Mouse (Mus musculus) midbrain, embryonic 10.5 days (tissue): ENCODE measurements around the gene Plac1. TPM values are rescaled to one million over a fixed set of nuclear protein-coding genes. Genes with fewer than 3 reads are reported as not detected.

Experiments used
- DNase-seq: peaks from one replicate; pipeline ENCODE4 v3.0.0-alpha.2; 2017; ENCODE audit warnings: low spot score
- H3K27ac ChIP-seq: fragments of 300-500 bp; sonication (generic); replicated peaks from 2 replicates; pipeline ENCODE4 v1.5.1; 2016; ENCODE audit warnings: mild to moderate bottlenecking
- H3K27me3 ChIP-seq: fragments of 300-500 bp; sonication (generic); 2 replicates; pipeline ENCODE4 v1.6.1; 2016; ENCODE audit warnings: low read depth, mild to moderate bottlenecking; ENCODE audit not compliant: poor library complexity, severe bottlenecking
- H3K36me3 ChIP-seq: fragments of 300-500 bp; sonication (generic); 2 replicates; pipeline ENCODE4 v1.6.1; 2016; ENCODE audit warnings: mild to moderate bottlenecking, moderate library complexity
- H3K4me1 ChIP-seq: fragments of 300-500 bp; sonication (generic); 2 replicates; pipeline ENCODE4 v1.6.1; 2016
- H3K4me3 ChIP-seq: fragments of 300-500 bp; sonication (generic); 2 replicates; pipeline ENCODE4 v1.5.1; 2016; ENCODE audit warnings: mild to moderate bottlenecking, moderate library complexity
- H3K9me3 ChIP-seq: fragments of 300-500 bp; sonication (generic); replicated peaks from 2 replicates; pipeline ENCODE4 v1.6.1; 2016; ENCODE audit warnings: mild to moderate bottlenecking
- WGBS: fragments of 180-500 bp; shearing (Covaris S2); methylation state at CpG from one replicate; pipeline ENCODE4 v1.1.7; 2016; 5-methylcytosine and 5-hydroxymethylcytosine counted together
- polyA plus RNA-seq: library from polyadenylated mRNA; unstranded; fragments of >200 nt; fragmentation: Nextera tagmentation; extraction: Ambion mirVana; gene quantifications from 2 replicates; pipeline ENCODE4 v1.2.1, GENCODE M21; 2016

Gene Plac1
- polyA plus RNA-seq, 1 experiment from 2014 or later = 3.2 TPM

DNA sequence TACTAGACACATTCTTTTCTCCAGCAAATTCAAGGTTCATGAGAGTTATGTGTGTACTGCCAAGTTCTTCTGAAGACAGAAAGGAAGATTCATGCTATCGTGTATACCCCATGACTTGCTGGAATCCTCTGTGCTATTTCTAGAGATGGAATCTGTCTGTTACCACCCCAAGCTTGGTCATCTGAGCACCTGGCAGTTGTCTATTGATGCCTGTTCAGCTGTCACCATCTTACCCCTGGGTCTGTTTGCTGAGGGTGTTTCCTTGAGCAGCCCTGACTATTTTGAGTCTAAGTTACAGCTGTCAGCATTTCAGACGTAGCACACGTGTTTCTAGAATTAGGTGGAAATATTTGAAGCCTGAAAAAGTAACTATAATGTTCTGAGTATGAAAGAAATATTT lies 60.1 kb downstream of the Plac1 start:
- H3K27me3 ChIP-seq = no peaks in the 10 kb centered on the region
- H3K4me1 ChIP-seq = no peaks in the 10 kb centered on the region
- H3K36me3 ChIP-seq = no peaks in the 10 kb centered on the region
- no peaks in the 10 kb centered on the region for H3K9me3 ChIP-seq
- WGBS = 87% methylated on average over 3 of the region's 3 CpGs
- DNase-seq = no peak
- H3K27ac ChIP-seq = no peak overlapping the region
- H3K4me3 ChIP-seq = no peak overlapping the region

DNA sequence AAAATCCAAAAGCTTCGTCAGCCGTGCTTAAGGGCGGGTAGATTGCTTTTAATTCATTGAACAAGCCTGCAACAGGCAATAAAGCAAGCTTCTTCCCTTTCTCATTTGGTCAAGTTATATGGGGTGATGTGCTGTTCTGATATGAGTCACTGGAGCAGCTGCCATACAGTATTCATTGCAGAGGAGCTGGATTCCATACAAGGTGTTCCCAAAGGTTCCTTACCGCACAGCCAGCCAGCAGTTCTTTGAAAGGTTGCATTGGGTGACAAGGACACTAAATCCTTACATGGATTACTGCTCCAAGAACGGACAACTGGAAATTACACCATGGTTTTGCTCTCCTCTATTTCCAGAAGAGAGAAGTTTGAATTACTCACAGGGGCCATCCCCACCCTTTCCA lies 63.6 kb downstream of the Plac1 start:
- no peak for DNase-seq
- Histone ChIP-seq H3K9me3 (no peaks in the 10 kb centered on the region), H3K36me3 (no peaks in the 10 kb centered on the region), H3K27me3 (no peaks in the 10 kb centered on the region), H3K4me1 (no peaks in the 10 kb centered on the region), H3K27ac (no peak overlapping the region), H3K4me3 (no peak overlapping the region)
- 96% methylated on average over 5 of the region's 5 CpGs for WGBS

DNA sequence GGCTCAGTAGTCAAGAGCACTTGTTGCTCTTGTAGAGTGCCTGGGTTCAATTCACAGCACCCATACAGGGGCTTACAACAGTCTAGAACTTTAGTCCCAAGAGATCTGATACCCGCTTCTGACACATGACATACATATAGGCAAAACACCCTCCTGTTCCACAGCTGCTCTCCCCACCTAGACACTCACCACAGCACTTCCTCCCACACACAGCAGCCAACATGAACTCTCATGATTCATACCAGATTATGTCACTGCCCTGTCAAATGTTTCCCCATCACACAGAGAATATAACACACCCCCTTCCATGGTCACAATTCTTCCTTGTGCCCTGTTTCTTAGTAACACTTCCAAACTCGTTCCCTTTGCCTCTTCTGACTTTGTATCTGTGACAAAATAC lies 71.3 kb downstream of the Plac1 start:
- H3K4me1 ChIP-seq = peaks cover 9% of the 10 kb centered on the region; the same call in 1 of the 2 replicates
- no peak overlapping the region for H3K4me3 ChIP-seq
- no peaks in the 10 kb centered on the region for H3K36me3 ChIP-seq
- no peaks in the 10 kb centered on the region for H3K9me3 ChIP-seq
- no peak overlapping the region for H3K27ac ChIP-seq
- no peak for DNase-seq
- WGBS = 82% methylated on average over 2 of the region's 2 CpGs
- H3K27me3 ChIP-seq = peaks cover under 1% of the 10 kb centered on the region

DNA sequence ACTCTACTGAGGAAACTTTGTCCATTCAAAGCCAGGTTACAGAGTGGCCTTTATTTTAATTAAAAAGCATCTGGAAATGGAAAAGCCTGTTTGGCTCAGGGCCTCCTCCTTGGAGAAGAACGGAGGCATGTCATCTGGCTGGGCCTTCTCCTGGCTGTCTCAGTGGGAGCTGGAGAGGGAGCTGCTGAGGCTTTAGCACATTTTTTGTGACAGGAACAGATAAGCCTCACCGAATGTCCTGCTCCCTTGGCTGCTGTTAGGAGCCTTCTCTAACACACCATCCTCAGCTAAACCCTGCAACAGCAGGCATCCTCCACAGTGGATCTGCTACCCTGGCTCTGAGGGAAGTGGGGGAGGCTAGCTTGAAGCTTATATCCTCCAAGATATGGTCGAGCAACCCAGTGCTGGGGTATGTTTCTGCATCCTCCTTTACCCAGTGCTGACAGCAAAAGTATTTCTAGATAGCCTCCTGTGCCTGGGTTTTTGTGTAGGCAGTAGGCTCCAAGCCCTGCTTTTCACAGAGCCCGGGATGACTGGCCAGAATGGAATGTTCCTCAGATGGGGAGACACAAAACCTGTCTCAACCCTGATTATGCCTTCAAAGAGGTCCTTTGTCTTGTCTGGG lies 72.9 kb downstream of the Plac1 start:
- Histone ChIP-seq H3K4me1 (peaks cover 17% of the 10 kb centered on the region), H3K9me3 (no peaks in the 10 kb centered on the region), H3K4me3 (no peak overlapping the region), H3K27ac (no peak overlapping the region; the same call in 1 of the 2 replicates), H3K36me3 (no peaks in the 10 kb centered on the region), H3K27me3 (peaks cover 4% of the 10 kb centered on the region)
- no peak for DNase-seq
- WGBS = 59% methylated on average over 4 of the region's 4 CpGs

DNA sequence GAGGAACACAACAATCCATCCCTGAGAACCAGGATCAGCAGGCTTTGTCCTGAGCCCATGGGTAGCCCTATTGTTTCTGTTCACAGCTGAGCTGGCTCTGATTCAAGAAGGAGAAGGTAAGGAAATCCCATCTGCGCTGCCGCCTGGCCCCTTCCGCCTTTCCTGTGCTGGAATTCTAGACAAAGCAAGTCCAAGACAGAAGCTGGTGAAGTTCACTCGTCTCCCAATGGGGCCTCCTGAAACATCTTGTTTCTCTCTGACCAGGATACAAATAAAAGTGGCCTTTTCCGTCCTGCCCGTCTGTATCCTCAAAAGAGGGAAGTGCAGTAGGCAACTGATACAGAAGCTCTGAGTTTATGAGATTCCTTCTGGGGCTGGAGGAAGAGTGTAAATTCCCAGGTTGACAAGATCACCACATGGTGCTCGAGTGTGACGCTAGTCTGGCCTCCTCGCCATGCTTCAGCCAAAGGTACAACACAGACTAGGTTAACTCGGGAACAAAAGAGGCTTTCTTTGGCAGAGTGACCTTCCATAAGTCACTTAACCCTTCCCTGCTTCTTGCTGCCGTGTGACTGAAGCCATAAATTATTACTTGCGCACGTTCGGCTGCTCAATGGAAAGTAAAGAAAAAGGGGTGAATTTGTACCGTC lies 73.5 kb downstream of the Plac1 start:
- Histone ChIP-seq H3K9me3 (no peaks in the 10 kb centered on the region), H3K27me3 (peaks cover 7% of the 10 kb centered on the region), H3K36me3 (no peaks in the 10 kb centered on the region), H3K4me3 (no peak overlapping the region), H3K27ac (no peak overlapping the region), H3K4me1 (peaks cover 23% of the 10 kb centered on the region)
- WGBS = 63% methylated on average over 15 of the region's 15 CpGs
- no peak for DNase-seq

DNA sequence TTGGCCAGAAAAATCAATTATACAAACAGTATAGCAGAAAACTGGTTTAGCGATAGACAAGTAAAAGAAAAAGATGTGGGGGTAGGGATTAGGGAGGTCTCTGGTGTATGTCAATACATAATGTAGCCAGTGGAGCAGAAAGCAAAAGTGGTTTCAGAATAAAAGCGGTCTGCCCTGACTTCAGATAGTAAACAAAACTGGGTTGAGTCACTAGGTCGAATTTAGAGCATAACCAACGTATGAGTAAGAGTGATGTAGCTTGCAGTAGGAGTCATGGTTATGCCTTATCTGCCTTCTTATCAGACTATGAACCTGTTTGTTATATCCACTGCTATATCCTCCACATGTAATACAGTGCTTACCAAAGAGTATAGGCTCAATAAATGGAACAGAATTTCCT lies 77.3 kb downstream of the Plac1 start:
- 55% methylated on average over 4 of the region's 4 CpGs for WGBS
- no peaks in the 10 kb centered on the region for H3K36me3 ChIP-seq
- no peak for DNase-seq
- peaks cover 24% of the 10 kb centered on the region for H3K27me3 ChIP-seq
- no peak overlapping the region for H3K27ac ChIP-seq
- H3K4me1 ChIP-seq = peaks cover 27% of the 10 kb centered on the region
- H3K9me3 ChIP-seq = no peaks in the 10 kb centered on the region
- H3K4me3 ChIP-seq = no peak overlapping the region

DNA sequence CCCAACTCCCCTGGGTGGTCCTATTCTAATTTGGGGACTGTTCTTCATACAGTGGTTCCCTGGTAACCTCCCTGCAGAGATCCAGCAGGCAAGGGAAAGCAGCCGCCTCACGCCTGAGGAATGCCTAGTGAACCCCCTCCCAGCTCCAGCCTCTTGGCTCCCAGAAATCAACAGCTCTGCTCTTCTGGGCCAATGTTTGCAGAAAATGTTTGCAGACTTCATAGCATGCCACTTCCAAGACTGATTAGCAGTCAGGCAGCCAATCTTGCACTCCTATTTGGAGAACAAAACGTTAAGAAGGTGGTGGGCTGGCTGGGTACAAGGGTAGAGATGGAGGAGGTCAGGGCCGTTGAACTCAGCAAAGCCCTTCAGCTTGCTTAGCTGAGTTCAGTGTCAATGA lies 78.3 kb downstream of the Plac1 start:
- WGBS = 55% methylated on average over 4 of the region's 4 CpGs
- Histone ChIP-seq H3K27ac (no peak overlapping the region), H3K4me3 (no peak overlapping the region), H3K36me3 (no peaks in the 10 kb centered on the region), H3K27me3 (peaks cover 24% of the 10 kb centered on the region), H3K4me1 (peaks cover 24% of the 10 kb centered on the region), H3K9me3 (no peaks in the 10 kb centered on the region)
- DNase-seq = no peak

DNA sequence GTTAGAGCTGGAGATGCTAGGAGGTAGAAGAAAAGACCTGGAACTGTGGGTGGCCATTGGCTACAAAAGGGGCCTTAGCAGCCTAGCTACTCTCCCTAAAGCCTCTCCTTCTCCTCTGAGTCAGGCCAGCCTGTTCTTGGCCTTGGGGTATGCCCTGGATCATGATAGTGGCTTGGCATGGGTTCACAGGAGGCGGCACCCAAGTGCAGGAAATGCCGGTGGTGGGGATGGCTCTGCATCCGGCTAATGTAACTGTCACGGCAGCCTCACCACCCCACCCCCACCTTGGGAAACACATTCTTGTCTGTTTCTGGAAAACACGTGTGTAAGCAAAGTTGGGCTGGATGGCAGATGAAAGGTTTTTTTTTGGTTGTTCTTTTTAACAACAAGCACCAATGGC lies 78.8 kb downstream of the Plac1 start:
- Histone ChIP-seq H3K4me3 (no peak overlapping the region), H3K27me3 (peaks cover 24% of the 10 kb centered on the region), H3K27ac (no peak overlapping the region), H3K36me3 (no peaks in the 10 kb centered on the region), H3K4me1 (peaks cover 19% of the 10 kb centered on the region), H3K9me3 (no peaks in the 10 kb centered on the region)
- WGBS = 63% methylated on average over 5 of the region's 5 CpGs
- no peak for DNase-seq

DNA sequence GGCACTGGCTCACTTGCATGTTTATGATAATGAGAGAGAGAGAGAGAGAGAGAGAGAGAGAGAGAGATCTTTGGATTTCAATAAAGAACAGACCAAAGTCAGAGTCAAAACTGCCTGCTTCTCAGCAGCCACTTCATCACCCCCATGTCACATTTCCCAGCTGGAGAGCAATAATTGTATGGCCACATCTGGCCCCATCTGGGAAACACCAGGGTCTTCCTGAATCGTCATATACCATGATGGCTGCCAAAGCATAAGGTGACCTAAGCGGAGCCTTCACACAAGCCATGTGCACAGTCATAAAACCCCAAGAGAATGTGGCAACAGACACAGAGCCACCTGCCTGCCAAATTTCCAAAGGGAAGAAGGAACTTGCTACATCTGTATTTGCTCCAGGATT lies 91.9 kb downstream of the Plac1 start:
- H3K4me3 ChIP-seq = no peak overlapping the region
- no peaks in the 10 kb centered on the region for H3K4me1 ChIP-seq
- no peaks in the 10 kb centered on the region for H3K9me3 ChIP-seq
- WGBS = 82% methylated on average over 2 of the region's 2 CpGs
- H3K27ac ChIP-seq = no peak overlapping the region
- no peaks in the 10 kb centered on the region for H3K36me3 ChIP-seq
- DNase-seq = no peak
- H3K27me3 ChIP-seq = no peaks in the 10 kb centered on the region; the same call in 1 of the 2 replicates

DNA sequence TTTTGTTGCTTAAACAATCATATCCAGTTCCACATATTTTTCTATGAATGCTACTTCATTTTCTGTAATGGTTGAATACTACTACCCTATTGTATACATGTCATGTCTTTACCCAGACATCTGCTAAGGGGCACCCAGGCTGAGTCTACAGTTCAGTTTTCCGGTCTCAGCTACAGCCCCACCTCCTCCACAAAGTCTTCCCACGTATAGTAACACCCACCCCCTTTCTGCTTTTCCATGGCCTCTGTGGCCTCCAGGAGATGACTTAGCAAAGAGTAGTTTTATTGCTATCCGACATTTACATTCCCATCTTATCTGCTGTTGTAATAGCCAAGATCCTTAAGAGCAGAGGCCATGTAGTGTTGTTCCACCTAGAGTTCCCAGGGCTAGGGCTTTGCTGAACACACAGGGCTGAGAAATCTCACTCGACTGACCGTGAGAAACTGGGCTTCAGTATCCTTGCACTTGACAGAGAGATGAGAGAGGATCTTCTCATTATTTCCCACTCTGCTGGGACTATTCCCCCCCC lies 93.5 kb downstream of the Plac1 start:
- Histone ChIP-seq H3K9me3 (no peaks in the 10 kb centered on the region), H3K4me1 (no peaks in the 10 kb centered on the region), H3K27me3 (no peaks in the 10 kb centered on the region; the same call in 1 of the 2 replicates), H3K4me3 (no peak overlapping the region), H3K27ac (no peak overlapping the region), H3K36me3 (no peaks in the 10 kb centered on the region)
- WGBS = 88% methylated on average over 5 of the region's 5 CpGs
- no peak for DNase-seq

DNA sequence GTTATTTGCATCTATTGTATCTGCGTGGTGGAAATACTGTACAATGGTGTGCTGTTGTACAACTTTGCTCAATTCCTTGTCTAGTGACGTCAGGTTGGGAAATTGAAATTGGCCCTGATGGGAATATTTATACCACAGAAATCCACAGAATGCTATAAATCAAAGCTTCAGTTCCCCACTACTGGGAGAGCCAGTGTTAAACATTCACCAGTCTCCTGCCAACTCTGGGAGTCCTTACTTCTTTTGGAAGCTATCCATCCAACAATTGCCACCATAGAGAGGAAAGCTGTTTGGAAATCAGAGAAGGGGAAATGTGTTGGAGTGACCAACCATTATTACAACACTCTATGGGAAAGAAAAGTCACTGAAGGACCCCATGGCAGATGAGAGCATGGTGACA lies 100.3 kb downstream of the Plac1 start:
- DNase-seq = no peak
- no peaks in the 10 kb centered on the region for H3K36me3 ChIP-seq
- H3K9me3 ChIP-seq = no peaks in the 10 kb centered on the region
- WGBS = 87% methylated on average over 2 of the region's 2 CpGs
- no peaks in the 10 kb centered on the region for H3K4me1 ChIP-seq
- no peak overlapping the region for H3K27ac ChIP-seq
- no peaks in the 10 kb centered on the region for H3K27me3 ChIP-seq
- no peak overlapping the region for H3K4me3 ChIP-seq

DNA sequence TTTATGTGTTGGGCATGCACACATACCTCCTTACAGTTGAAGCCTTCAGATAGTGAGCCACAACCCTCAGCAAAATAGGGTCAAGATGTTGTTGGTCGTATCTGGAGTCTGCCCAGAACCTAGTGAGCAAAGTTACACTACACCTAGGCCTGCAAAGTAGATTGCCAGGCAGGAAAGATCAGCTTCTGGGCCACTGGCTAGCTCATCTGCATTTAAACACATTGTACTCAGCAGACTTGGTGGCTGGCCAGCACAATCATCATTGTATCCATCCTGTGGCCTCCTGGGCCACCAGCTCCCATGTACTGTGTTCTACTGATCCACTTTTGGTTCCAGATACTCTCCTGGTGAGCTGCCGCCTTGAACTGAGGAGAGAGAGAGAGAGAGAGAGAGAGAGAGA lies 102.8 kb downstream of the Plac1 start:
- Histone ChIP-seq H3K9me3 (no peaks in the 10 kb centered on the region), H3K36me3 (no peaks in the 10 kb centered on the region), H3K27me3 (no peaks in the 10 kb centered on the region), H3K4me1 (no peaks in the 10 kb centered on the region), H3K27ac (no peak overlapping the region), H3K4me3 (no peak overlapping the region)
- DNase-seq = no peak
- 78% methylated on average over 2 of the region's 2 CpGs for WGBS

DNA sequence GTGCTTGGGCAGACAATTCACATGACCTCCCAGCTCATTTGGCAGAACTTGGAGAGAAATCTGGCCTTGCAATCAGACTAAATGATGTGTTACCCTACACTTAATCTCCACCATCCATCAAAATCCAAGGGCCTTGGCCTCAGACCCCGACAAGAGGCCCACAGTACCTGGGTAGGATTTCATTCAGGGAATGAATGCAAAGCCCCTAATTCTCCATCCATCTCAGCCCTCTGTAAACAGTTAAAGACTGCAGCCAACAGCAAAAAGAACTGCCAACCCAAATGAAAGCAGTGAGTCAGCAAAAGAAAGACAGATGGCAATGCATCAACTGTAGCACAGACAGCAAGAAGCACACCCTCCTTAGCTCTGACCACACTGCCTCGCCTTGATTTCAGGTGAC lies 110.4 kb downstream of the Plac1 start:
- WGBS = 77% methylated on average over 2 of the region's 2 CpGs
- H3K36me3 ChIP-seq = no peaks in the 10 kb centered on the region
- no peaks in the 10 kb centered on the region for H3K9me3 ChIP-seq
- H3K27ac ChIP-seq = no peak overlapping the region
- peaks cover 7% of the 10 kb centered on the region; the same call in 1 of the 2 replicates for H3K4me1 ChIP-seq
- H3K27me3 ChIP-seq = no peaks in the 10 kb centered on the region; the same call in 1 of the 2 replicates
- DNase-seq = no peak
- H3K4me3 ChIP-seq = no peak overlapping the region
